Mouse (Mus musculus) heart, adult 9 months (tissue): Measurements from ENCODE around the gene Dido1.
A peak's percentile ranks its signal among the peaks of the same experiment; 100 is the strongest.

Experiments used
- DNase-seq, 2 experiments: peaks; one replicate each; pipeline ENCODE4 v3.0.0; 2022; ENCODE audit warnings: low spot score in 2 of 2

The Dido1 gene

GRCm38 (mm10) chr2:180709923-180710272 lies at the start of gene Dido1, which contains the start of gene Gid8:
Dido1 (minus strand) TSS chr2:180709999.
Gid8 (plus strand) TSS chr2:180710117.
- DNase-seq, result peak; percentile 96 to 97

GRCm38 (mm10) chr2:180758513-180759263 lies 48.9 kb upstream of the Dido1 start:
- DNase-seq, result no peak

- no peak for DNase-seq
Measured at GRCm38 (mm10) chr2:180756786-180757185, 47.0 kb upstream of the Dido1 start.

- no peak for DNase-seq
Measured at GRCm38 (mm10) chr2:180755896-180756295, 46.1 kb upstream of the Dido1 start.

GRCm38 (mm10) chr2:180754976-180755688 lies 45.3 kb upstream of the Dido1 start:
- no peak for DNase-seq

- no peak for DNase-seq
Measured at GRCm38 (mm10) chr2:180748904-180749303, 39.1 kb upstream of the Dido1 start.

GRCm38 (mm10) chr2:180746569-180747192 lies 36.9 kb upstream of the Dido1 start:
- DNase-seq, result no peak

GRCm38 (mm10) chr2:180745248-180745927 lies 35.6 kb upstream of the Dido1 start:
- DNase-seq, result peak; percentile 68 to 81

GRCm38 (mm10) chr2:180743321-180743720 lies 33.5 kb upstream of the Dido1 start:
- no peak for DNase-seq

- DNase-seq, result no peak
Measured at GRCm38 (mm10) chr2:180742820-180743219, 33.0 kb upstream of the Dido1 start.

GRCm38 (mm10) chr2:180741421-180741820 lies 31.6 kb upstream of the Dido1 start:
- DNase-seq, result no peak

GRCm38 (mm10) chr2:180740349-180740748 lies 30.6 kb upstream of the Dido1 start:
- DNase-seq, result no peak

GRCm38 (mm10) chr2:180737984-180738383 lies 28.2 kb upstream of the Dido1 start:
- DNase-seq, result no peak

- DNase-seq, result no peak
Measured at GRCm38 (mm10) chr2:180735232-180735631, 25.4 kb upstream of the Dido1 start.

GRCm38 (mm10) chr2:180731984-180732383 lies 22.2 kb upstream of the Dido1 start:
- DNase-seq, result no peak

GRCm38 (mm10) chr2:180731036-180731435 lies 21.2 kb upstream of the Dido1 start:
- DNase-seq, result no peak

GRCm38 (mm10) chr2:180727613-180728021 lies 17.8 kb upstream of the Dido1 start:
- DNase-seq, result no peak

GRCm38 (mm10) chr2:180726658-180727442 lies 17.1 kb upstream of the Dido1 start:
- peak; percentile 34 to 47 for DNase-seq

- DNase-seq, result no peak
Measured at GRCm38 (mm10) chr2:180725856-180726629, 16.2 kb upstream of the Dido1 start.

GRCm38 (mm10) chr2:180725414-180725778 lies 15.6 kb upstream of the Dido1 start:
- DNase-seq, result no peak
